Mouse (Mus musculus) heart, embryonic 15.5 days (tissue): Measurements from ENCODE around the gene Ppp1r14c. TPM values are rescaled to one million over a fixed set of nuclear protein-coding genes. Genes with fewer than 3 reads are reported as not detected.
A peak's percentile ranks its signal among the peaks of the same experiment; 100 is the strongest.
"Not testable (repeated sequence)": the region's sequence is repeated elsewhere in the genome, so short reads cannot be mapped to it uniquely, and the experiment has no call there.

ENCODE experiments used
- ATAC-seq: fragments of 200-750 bp; cut with Nextera tagmentation; replicated peaks from 2 replicates; pipeline ENCODE4 v1.8.0; 2017; ENCODE audit warnings: low read depth, moderate TSS enrichment; ENCODE audit not compliant: insufficient number of reproducible peaks, insufficient read depth, low FRiP score
- H3K27ac ChIP-seq: fragments of 300-500 bp; sonication (generic); 2 replicates; pipeline ENCODE4 v1.5.1; 2015; ENCODE audit warnings: mild to moderate bottlenecking, inconsistent platforms
- H3K27me3 ChIP-seq: fragments of 300-500 bp; sonication (generic); 2 replicates; pipeline ENCODE4 v1.6.1; 2015; ENCODE audit warnings: inconsistent platforms
- H3K36me3 ChIP-seq: fragments of 300-500 bp; sonication (generic); 2 replicates; pipeline ENCODE4 v1.6.1; 2015; ENCODE audit warnings: mild to moderate bottlenecking, inconsistent platforms
- H3K4me1 ChIP-seq: fragments of 300-500 bp; sonication (generic); replicated peaks from 2 replicates; pipeline ENCODE4 v1.6.1; 2015; ENCODE audit warnings: inconsistent platforms
- H3K4me2 ChIP-seq: fragments of 300-500 bp; sonication (generic); 2 replicates; pipeline ENCODE4 v1.6.1; 2015; ENCODE audit warnings: inconsistent platforms, mild to moderate bottlenecking, moderate library complexity
- H3K4me3 ChIP-seq: fragments of 300-500 bp; sonication (generic); 2 replicates; pipeline ENCODE4 v1.5.1; 2015; ENCODE audit warnings: mild to moderate bottlenecking, inconsistent platforms
- H3K9ac ChIP-seq: fragments of 300-500 bp; sonication (generic); 2 replicates; pipeline ENCODE4 v1.6.1; 2015; ENCODE audit warnings: mild to moderate bottlenecking, inconsistent platforms
- H3K9me3 ChIP-seq: fragments of 300-500 bp; sonication (generic); replicated peaks from 2 replicates; pipeline ENCODE4 v1.6.1; 2016; ENCODE audit warnings: inconsistent platforms
- WGBS: fragments of 180-500 bp; shearing (Covaris S2); methylation state at CpG from one replicate; pipeline ENCODE4 v1.1.7; 2015; ENCODE audit warnings: mixed read lengths; 5-methylcytosine and 5-hydroxymethylcytosine counted together
- polyA plus RNA-seq: library from polyadenylated mRNA; unstranded; fragments of >200 nt; fragmentation: Nextera tagmentation; extraction: Ambion mirVana; gene quantifications from 2 replicates; pipeline ENCODE4 v1.2.1, GENCODE M21; 2015

Gene Ppp1r14c
- polyA plus RNA-seq, 1 experiment from 2014 or later = 287 TPM

DNA sequence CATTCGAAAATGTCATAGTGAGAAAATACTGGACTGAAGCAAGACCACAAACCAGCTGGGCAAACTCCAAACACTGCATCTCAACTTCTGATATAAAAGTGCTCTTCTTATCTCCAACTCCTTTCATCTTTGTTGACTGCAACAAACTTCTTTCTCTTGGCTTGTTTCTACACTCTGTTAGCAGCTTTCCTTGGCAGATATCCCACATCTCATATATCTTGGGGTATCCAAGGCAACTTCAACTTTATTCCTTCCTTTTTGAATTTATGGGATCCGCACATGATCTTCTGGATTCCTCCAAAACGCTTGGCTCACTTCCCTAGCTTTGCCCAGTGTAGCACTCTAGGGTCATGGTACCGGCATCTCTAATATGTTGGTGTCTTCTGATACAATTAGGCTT is 102.7 kb downstream of the Ppp1r14c start:
- no peak overlapping the region for H3K4me2 ChIP-seq
- H3K27ac ChIP-seq = no peak overlapping the region
- H3K9me3 ChIP-seq = no peaks in the 10 kb centered on the region
- 0 out of 2 replicates have a peak, but pooled peaks cover 9% of the 10 kb centered on the region for H3K36me3 ChIP-seq
- ATAC-seq = no peak
- 77% methylated on average over 4 of the region's 4 CpGs for WGBS
- no peaks in the 10 kb centered on the region for H3K27me3 ChIP-seq
- H3K4me3 ChIP-seq = no peak overlapping the region
- H3K9ac ChIP-seq = no peak overlapping the region
- H3K4me1 ChIP-seq = no peaks in the 10 kb centered on the region

DNA sequence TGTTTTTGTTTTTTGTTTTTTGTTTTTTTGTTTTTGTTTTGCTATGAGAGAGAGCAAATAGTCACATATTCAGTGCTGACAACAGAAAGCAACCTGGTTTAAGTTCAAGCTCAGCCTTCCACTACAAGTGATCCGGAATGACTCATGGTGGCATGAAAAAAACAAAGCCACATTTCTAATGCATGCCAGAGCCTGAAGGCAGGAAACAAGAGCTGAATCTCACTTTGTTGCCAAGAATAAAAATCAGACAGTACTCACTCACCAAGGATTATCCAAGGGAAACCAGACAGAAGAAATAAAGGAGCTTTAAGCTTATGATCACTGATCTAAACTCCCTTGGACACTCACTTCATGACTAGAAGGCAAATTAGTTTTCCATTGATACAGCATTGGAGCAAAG is 110.8 kb downstream of the Ppp1r14c start:
- no peaks in the 10 kb centered on the region for H3K9me3 ChIP-seq
- WGBS = 56% methylated on average over 1 of the region's 1 CpGs
- no peak for ATAC-seq
- no peak overlapping the region for H3K4me3 ChIP-seq
- H3K4me2 ChIP-seq = no peak overlapping the region
- H3K27me3 ChIP-seq = no peaks in the 10 kb centered on the region
- H3K9ac ChIP-seq = no peak overlapping the region
- H3K36me3 ChIP-seq = no peaks in the 10 kb centered on the region
- H3K4me1 ChIP-seq = peaks cover 6% of the 10 kb centered on the region; the same call in 1 of the 2 replicates
- H3K27ac ChIP-seq = no peak overlapping the region

DNA sequence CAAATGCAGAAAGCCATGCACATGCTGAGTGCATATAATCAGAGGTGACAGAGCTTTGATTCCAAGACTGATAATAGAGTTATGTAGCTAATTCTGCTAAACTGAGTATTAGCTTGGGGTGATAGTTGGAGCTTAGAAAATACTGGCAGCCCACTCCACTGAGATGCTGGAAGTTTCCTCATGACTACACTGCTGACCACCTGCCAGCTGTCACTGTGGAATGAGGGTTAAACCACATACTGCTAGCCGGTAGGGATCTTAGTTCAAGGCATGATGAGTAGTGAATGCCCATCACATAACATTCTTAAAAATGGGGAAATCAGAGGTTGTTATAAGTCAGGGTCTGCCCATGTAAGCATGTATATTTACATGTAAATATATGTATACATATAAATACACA is 113.9 kb downstream of the Ppp1r14c start:
- Histone ChIP-seq H3K9me3 (no peaks in the 10 kb centered on the region), H3K4me2 (no peak overlapping the region), H3K4me3 (no peak overlapping the region), H3K9ac (no peak overlapping the region), H3K27ac (no peak overlapping the region), H3K36me3 (no peaks in the 10 kb centered on the region), H3K27me3 (no peaks in the 10 kb centered on the region), H3K4me1 (peaks cover 6% of the 10 kb centered on the region; the same call in 1 of the 2 replicates)
- 70% methylated on average over 1 of the region's 1 CpGs for WGBS
- ATAC-seq = no peak

DNA sequence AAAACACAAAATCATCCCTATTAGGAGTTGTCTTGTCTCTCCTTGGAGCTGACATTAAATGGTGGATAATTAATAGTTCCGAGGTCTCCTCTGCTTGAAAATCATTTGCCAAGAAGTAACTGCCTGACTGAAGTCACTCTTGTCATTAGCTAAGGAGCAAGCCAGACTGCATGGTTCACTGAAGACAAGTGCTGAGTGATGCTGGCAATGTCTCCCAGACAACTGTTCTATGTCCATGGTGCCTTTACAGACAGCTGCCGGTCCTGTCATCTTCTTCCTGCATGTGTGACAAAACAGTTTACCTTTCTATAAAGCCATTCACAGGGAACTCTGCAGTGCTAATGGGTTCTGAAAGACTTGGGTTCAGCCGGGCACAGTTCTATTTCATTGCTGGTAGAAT is 124.2 kb downstream of the Ppp1r14c start:
- ATAC-seq = no peak
- H3K27me3 ChIP-seq = no peaks in the 10 kb centered on the region
- no peaks in the 10 kb centered on the region for H3K4me1 ChIP-seq
- no peak overlapping the region for H3K9ac ChIP-seq
- no peak overlapping the region for H3K27ac ChIP-seq
- H3K36me3 ChIP-seq = no peaks in the 10 kb centered on the region
- H3K4me2 ChIP-seq = no peak overlapping the region
- H3K4me3 ChIP-seq = no peak overlapping the region
- WGBS = 64% methylated on average over 3 of the region's 3 CpGs
- no peaks in the 10 kb centered on the region for H3K9me3 ChIP-seq

DNA sequence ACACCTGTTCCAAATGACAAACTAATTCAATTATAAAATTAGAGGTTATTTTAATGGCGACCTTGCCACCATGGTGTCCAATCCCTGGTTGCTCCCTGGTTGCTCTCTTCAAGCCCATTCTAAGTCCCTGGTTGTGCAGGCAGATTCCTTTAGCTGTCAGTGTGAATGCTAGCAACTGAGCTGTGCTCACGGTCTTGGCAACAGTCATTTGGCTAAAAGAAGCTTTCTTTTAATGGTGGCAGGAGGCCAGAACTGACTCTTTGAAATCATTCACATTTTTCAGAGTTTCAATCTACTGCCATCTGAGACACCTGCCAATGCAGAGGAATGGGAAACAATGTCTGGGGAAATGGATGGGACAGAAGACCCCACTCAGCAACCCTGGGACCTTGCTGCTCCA is 130.9 kb downstream of the Ppp1r14c start:
- no peak for ATAC-seq
- Histone ChIP-seq H3K27ac (no peak overlapping the region), H3K9ac (no peak overlapping the region), H3K4me1 (no peaks in the 10 kb centered on the region), H3K36me3 (no peaks in the 10 kb centered on the region), H3K4me3 (no peak overlapping the region), H3K27me3 (no peaks in the 10 kb centered on the region), H3K4me2 (no peak overlapping the region), H3K9me3 (no peaks in the 10 kb centered on the region)
- WGBS = 66% methylated on average over 2 of the region's 2 CpGs

DNA sequence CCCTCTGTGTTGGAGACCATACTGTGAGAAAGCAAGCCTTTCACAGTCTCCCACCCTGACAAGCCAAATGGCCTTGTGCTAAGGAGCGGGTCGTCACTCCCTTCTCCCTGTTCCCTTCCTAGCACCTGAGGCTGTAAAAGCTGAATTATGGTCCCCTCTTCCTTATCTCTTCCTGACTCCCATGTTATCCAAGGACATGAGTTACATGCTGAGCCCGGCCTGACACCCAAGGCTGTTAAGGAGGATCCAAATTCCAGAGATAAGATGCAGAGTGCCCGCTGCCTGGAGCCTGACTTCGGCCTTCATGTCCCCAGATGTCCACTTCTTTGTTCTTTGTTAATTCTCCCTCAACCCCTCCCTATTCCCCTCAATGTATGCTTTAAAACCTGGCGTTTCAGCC is 135.0 kb downstream of the Ppp1r14c start:
- H3K4me1 ChIP-seq, H3K27ac ChIP-seq, H3K4me2 ChIP-seq, H3K27me3 ChIP-seq, H3K9me3 ChIP-seq, H3K9ac ChIP-seq, H3K4me3 ChIP-seq, H3K36me3 ChIP-seq, ATAC-seq: not testable (repeated sequence)
- 58% methylated on average over 6 of the region's 6 CpGs for WGBS

DNA sequence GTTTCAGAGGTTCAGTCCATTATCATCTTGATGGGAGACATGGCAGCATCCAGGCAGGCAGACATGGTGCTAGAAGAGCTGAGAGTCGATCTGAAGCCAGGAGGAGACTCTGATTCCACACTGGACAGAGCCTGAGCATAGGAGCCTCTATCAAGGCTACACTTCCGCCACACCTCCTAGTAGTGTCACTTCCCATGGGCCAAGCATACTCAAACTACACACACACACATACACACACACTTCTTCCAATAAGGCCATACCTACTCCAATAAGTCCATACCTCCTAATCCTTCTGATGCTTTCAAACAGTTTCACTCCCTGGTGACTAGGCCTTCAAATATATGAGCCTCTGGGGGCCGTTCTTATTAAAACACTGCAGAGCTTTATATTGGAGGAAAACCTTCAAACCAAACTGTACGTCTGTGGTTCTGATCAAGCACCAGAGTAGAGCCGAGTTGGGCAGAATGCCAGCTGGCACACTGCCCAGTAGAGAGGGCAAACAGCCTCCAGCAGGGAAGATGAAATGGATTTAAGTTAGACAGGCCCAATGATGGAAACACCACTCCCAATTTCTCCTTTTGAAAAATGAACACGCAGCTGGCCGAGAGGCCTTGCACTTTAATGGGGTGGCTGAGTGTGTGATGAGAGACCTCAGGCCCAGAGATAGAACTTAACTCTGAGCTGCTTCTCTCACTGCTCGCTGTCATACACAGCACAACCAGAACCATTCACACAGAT is 141.8 kb downstream of the Ppp1r14c start:
- H3K9me3 ChIP-seq = no peaks in the 10 kb centered on the region
- H3K4me3 ChIP-seq = no peak overlapping the region
- no peaks in the 10 kb centered on the region for H3K27me3 ChIP-seq
- no peaks in the 10 kb centered on the region for H3K36me3 ChIP-seq
- peak overlapping the region; percentile 79 for H3K27ac ChIP-seq
- WGBS = 35% methylated on average over 8 of the region's 8 CpGs
- H3K4me2 ChIP-seq = no peak overlapping the region
- H3K4me1 ChIP-seq = peaks cover 29% of the 10 kb centered on the region
- no peak overlapping the region for H3K9ac ChIP-seq
- peak; percentile 63 for ATAC-seq

DNA sequence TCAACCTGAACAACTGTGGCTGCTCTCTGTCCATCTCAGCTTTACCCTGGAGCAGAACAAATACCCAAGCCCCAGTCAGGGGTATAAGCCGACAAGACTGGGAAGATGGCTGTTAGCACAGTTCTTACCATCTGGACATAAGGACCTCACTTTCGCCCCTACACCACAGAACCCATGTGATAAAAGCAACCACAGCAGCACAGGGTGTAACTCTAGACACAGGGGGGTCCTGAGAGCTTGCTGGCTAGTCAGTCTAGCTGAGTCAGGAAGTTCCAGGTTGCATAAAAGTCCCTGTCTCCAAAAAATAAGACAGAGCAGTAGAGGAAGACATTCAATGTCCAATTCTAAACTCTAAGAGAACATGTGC is 142.3 kb downstream of the Ppp1r14c start:
- Histone ChIP-seq H3K9me3 (no peaks in the 10 kb centered on the region), H3K4me3 (no peak overlapping the region), H3K36me3 (no peaks in the 10 kb centered on the region), H3K4me1 (peaks cover 29% of the 10 kb centered on the region), H3K27ac (peak overlapping the region; percentile 79), H3K4me2 (no peak overlapping the region), H3K9ac (no peak overlapping the region), H3K27me3 (no peaks in the 10 kb centered on the region)
- no peak for ATAC-seq
- WGBS = 48% methylated on average over 2 of the region's 2 CpGs

DNA sequence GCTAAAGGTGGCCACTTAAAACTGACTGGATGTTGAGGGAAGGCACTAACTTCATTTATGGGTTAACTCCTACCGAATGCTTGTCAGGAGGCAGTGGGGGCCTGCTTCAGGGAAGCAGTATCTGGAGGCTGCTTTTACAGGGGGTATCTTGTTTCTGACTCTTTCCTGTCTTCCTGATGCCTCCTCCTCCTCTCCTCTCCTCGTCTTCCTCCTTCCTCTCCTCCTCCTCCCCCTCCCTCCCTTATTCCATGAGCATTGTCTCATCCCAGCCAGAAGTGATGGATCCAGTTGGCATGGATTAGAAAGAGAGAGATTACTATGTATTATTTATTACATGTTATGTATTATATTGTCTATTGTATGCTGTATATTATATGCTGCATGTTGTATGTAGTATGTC is 142.9 kb downstream of the Ppp1r14c start:
- Histone ChIP-seq H3K4me1 (peaks cover 30% of the 10 kb centered on the region), H3K4me3 (no peak overlapping the region), H3K27me3 (no peaks in the 10 kb centered on the region), H3K9me3 (no peaks in the 10 kb centered on the region), H3K36me3 (no peaks in the 10 kb centered on the region), H3K4me2 (no peak overlapping the region), H3K27ac (0 out of 2 replicates have a peak overlapping the region, but pooled peaks have one; percentile 79), H3K9ac (no peak overlapping the region)
- WGBS = 49% methylated on average over 2 of the region's 2 CpGs
- ATAC-seq = no peak

DNA sequence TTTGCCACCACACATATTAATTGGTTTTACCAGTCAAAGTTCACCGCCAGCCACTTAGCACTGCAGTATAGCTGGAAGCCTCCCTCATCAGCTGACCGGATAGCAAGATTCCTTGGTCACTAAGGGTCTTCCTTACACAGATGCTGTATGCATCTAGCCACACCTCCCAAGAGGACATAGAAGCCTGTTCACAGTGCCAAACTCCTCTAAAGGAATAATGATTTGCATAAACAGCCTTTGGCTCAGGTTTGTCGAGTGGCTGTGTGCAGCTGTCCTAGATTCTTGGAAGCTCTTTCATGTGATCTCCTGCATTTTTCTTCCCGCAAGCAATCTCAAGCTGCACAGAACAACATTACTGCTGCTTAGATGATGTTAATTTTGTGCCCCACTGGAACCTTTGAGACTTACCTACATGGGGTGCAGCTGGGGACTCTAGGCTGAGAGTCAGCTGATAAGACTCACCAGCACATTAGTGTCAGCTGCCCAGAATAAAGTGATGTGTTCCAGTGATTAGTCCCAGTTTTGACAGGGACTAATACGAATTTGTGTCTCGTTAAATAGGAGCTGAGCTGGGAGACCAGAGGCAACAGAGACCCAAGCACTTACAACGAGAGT is 143.9 kb downstream of the Ppp1r14c start:
- no peak overlapping the region for H3K4me3 ChIP-seq
- no peak overlapping the region for H3K4me2 ChIP-seq
- H3K9me3 ChIP-seq = no peaks in the 10 kb centered on the region
- no peak for ATAC-seq
- peaks cover 38% of the 10 kb centered on the region for H3K4me1 ChIP-seq
- no peak overlapping the region for H3K9ac ChIP-seq
- H3K27ac ChIP-seq = peak overlapping the region; percentile 51; the same call in 1 of the 2 replicates
- 48% methylated on average over 7 of the region's 7 CpGs for WGBS
- H3K27me3 ChIP-seq = no peaks in the 10 kb centered on the region
- H3K36me3 ChIP-seq = no peaks in the 10 kb centered on the region

DNA sequence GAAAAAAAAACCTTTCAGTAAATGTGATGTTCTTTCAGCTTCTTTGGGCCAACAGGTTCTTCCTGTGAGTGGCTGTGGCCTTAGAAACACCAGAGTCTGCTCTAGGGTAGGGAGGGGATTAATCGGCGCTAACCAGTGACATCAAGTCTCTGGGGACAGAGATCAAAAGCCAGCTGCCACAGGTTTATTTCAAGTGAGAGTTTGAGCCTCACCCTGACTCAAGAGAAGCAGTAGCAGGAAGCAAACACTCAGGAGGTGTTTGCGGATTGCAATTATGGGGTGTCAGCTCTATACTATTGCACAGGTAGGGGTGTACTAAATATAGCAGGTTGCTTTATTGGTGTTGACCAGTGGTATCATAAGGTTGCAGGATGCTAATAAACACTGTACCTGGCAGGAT is 144.6 kb downstream of the Ppp1r14c start:
- H3K4me1 ChIP-seq = peaks cover 38% of the 10 kb centered on the region
- no peak overlapping the region for H3K9ac ChIP-seq
- no peak overlapping the region for H3K4me2 ChIP-seq
- WGBS = 44% methylated on average over 3 of the region's 3 CpGs
- no peak for ATAC-seq
- H3K4me3 ChIP-seq = no peak overlapping the region
- H3K36me3 ChIP-seq = no peaks in the 10 kb centered on the region
- H3K27me3 ChIP-seq = no peaks in the 10 kb centered on the region
- H3K9me3 ChIP-seq = no peaks in the 10 kb centered on the region
- peak overlapping the region; percentile 51 for H3K27ac ChIP-seq

DNA sequence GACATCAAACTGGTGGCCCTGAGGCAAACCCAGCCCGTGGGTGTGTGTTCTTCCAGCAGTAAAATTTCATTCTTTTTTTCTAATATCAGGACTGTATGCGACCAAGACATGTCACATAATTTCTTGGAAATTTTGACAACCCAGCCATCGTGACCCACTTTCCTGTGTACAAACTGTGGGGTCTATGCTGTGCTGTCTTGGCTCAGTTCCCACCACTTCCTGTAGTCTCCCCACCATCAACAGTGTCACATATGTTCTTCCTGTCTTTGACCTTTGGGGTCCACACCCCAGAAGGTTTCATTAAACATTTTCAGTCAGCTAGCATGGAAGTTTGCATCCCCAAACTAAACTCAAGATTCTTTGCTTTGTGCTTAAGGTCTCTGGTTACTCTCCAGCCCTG is 145.5 kb downstream of the Ppp1r14c start:
- WGBS = 62% methylated on average over 3 of the region's 3 CpGs
- no peaks in the 10 kb centered on the region for H3K9me3 ChIP-seq
- H3K4me1 ChIP-seq = peaks cover 38% of the 10 kb centered on the region

More for the DNA sequence above, 145.5 kb downstream of the Ppp1r14c start:
- no peak overlapping the region for H3K27ac ChIP-seq
- no peak overlapping the region for H3K4me2 ChIP-seq
- H3K4me3 ChIP-seq = no peak overlapping the region
- H3K9ac ChIP-seq = no peak overlapping the region
- H3K27me3 ChIP-seq = no peaks in the 10 kb centered on the region
- H3K36me3 ChIP-seq = no peaks in the 10 kb centered on the region
- no peak for ATAC-seq
